Mouse (Mus musculus): ENCODE measurements around the gene Hip1. TPM values are rescaled to one million over a fixed set of nuclear protein-coding genes. Genes with fewer than 3 reads are reported as not detected.
A peak's percentile ranks its signal among the peaks of the same experiment; 100 is the strongest.
"Not testable (repeated sequence)": the region's sequence is repeated elsewhere in the genome, so short reads cannot be mapped to it uniquely, and the experiment has no call there.

Gene Hip1
- total RNA-seq, 2 experiments from 2014 or later = 82.8 to 92.7 TPM

DNA sequence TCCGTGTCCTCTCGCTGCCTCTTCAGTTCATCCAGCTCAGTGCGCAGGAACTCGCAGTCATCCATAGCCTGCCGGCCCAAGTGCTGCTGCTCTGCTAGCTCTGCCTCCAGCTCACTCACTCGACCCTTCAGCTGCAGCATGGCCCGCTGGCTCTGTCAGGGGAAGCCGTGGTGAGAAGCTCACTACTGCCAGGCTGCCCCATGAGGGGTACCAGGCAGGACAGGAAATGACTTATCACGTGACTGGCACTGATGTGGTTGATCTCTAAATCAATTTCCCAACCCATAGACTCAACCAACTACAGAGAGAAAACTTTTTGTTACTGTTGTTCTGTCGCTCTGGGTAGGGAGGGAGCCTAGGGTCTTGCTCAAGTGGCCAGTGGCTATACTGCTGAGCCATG is 109.9 kb downstream of the Hip1 start:
- no peak for DNase-seq

GRCm38 (mm10) chr5:135433861-135434260 is 111.1 kb downstream of the Hip1 start:
- DNase-seq = no peak

GRCm38 (mm10) chr5:135431111-135431510 is 113.8 kb downstream of the Hip1 start:
- no peak for DNase-seq

GRCm38 (mm10) chr5:135428786-135429185 is 116.1 kb downstream of the Hip1 start:
- DNase-seq = no peak

DNA sequence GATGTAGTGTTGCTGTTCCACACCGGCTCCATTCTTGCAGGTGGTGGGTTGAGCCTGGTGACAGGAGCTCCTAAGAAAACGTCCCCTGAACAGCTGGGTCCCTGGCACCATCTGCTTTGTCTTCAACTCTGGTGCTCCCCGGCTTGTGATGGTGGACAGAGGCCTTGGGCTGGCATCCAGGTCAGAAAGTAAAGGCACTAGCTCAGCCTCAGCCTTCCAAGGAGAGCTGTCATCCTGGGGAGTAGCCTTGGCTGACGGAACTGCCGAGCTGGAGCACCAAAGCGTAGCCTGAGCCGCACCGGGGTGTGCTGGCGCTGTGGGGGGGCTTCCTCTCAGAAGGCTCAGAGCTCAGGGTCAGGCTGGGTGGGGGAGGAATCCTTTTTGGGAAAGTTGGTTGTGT is 134.7 kb downstream of the Hip1 start:
- no peak for DNase-seq

GRCm38 (mm10) chr5:135408114-135408513 is 136.8 kb downstream of the Hip1 start:
- DNase-seq = no peak

- no peak for DNase-seq
These were observed 139.5 kb downstream of the Hip1 start for GRCm38 (mm10) chr5:135405437-135405836.

- DNase-seq = no peak
These were observed 140.3 kb downstream of the Hip1 start for GRCm38 (mm10) chr5:135404623-135405022.

DNA sequence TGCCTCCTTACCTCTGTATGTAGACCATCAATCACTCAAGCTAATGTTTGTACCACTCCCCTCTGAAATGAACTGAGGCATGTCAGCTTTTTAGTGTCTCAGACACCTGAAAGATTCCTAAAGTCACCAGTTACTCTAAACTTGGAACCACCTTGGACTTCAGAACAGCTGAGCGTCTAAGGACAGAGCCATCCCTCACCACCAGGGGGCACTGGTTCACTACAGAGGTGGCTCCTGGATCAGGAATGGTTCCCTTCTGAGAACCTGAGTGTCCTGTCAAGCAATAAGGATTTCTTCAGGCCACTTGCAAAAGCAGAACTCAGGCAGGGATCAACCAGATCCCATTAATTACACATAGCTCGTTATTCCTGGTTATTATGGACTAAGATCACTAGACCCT is 144.7 kb downstream of the Hip1 start:
- DNase-seq = peak; percentile 91

GRCm38 (mm10) chr5:135399382-135399781 is 145.5 kb downstream of the Hip1 start:
- no peak for DNase-seq

GRCm38 (mm10) chr5:135395826-135396225 is 149.1 kb downstream of the Hip1 start:
- no peak for DNase-seq

DNA sequence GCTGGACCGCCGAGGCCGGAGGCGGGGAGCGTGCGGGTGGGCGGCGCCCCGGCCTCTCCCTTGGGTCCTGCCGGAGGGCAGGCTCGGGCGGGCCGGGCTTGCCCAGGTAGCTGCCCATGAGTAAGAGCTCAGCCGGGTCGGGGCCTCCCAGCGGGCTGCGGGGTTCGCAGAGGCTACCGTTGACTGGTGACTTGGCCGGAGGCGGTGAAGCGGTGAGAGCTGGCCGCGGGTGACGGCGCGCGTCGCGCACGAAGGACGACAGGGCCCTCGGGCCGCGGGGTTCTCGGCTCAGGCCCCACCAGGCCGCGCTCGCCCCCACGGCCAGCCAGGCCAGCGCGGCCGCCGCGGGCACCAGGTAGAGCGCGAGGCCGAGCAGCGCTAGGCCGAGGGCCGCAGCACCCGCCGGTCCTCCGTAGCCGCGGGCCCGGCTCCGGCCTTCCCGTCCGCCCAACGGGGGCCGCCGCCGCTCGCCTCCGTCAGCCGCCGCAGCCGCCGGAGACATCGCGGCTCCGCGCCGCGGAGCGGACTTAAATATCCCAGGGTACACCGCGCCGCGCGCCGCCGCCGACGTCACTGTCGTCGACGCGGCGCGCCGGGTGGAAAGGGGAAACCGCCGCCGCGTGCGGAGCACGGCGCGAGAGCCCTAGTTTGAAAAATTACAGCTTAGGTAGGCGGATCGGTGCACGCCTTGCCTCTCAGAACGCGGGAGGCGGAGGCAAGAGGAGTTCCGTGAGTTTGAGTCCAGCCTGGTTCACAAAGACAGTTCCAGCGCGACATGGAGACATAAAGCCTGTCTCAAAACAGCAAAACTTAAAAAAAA is 150.7 kb downstream of the Hip1 start, which contains the start of gene Pom121:
Pom121 (minus strand) TSS at position 543 of the 820 bp plus-strand sequence.
- DNase-seq = peak; percentile 87

DNA sequence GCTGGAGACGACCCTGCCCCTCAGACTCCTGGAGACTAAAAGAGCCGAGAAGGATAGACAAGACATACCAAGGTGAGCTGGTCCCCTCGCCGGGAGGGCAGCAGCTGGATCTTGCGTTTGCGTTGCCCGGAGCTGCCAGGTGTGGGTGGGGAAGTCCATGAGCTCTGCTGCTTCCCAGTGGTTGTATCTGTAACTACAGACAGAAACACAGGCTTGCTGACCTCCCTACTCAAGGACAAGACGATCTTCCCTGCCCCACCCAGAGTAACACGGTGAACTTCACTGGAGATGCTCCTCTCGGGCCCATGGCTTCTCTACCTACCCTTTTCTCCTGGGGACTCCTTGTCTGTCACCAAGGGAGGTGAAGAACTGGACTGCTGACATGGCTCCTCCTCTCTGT is 161.1 kb downstream of the Hip1 start:
- no peak for DNase-seq

GRCm38 (mm10) chr5:135382746-135383145 is 162.2 kb downstream of the Hip1 start:
- DNase-seq = no peak

- DNase-seq = no peak
These were observed 163.5 kb downstream of the Hip1 start for GRCm38 (mm10) chr5:135381356-135381925.

GRCm38 (mm10) chr5:135380681-135381080 is 164.2 kb downstream of the Hip1 start:
- no peak for DNase-seq

DNA sequence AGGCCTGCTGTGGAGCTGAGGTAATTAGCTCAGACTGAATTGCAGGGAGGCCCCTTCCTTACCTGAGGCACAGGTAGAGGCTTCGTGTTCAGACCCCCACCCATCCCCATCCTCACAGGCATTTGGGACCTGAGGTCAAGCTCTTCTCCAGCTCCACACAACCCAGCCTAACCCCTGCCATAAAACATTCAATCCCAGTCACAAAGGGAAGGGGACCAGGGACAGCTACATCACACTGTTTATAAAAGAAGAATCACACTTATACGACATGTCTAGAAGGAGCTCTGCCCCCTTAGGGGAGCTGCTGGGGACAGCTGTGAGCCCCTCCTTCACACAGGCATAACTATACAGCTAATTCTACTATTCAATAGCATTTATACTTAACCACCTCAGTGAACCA is 168.6 kb downstream of the Hip1 start:
- no peak for DNase-seq

DNA sequence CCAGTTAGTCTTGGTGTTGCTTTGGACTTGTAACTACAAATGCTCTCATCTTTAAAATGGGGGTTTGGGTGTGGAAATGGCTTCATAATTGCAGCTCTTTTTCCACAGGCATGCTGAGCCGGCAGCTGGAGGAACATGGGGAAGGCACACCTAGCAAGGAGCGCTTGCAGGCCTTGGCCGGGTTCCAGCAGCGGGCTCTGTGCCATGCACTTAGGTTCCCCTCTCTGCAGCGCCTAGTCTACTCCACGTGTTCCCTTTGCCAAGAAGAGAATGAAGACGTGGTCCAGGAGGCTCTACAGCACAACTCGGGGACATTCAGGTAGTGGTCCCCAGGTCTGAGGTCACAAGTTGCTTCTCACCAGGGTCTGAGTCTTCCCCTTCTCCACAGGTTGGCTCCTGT is 169.8 kb downstream of the Hip1 start:
- peak; percentile 38 for DNase-seq

DNA sequence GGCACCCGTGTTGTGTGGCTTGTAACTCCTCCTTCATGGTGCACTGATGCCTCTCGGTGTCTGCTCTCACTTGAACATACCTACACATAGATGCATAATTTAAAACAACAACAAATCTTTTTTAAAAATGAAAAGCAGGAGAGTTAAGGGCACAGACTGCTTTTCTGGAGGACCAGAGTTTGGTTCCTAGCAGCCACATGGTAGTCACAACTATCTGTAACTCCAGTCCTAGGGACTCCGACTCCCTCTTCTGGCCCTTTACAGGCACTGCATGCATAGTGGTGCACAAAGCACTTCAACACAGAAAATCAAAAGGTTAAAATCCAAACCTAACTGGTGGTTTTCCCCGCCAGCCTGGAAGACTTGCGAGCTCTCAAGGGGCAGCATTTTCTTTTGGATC is 171.3 kb downstream of the Hip1 start:
- DNase-seq = no peak

DNA sequence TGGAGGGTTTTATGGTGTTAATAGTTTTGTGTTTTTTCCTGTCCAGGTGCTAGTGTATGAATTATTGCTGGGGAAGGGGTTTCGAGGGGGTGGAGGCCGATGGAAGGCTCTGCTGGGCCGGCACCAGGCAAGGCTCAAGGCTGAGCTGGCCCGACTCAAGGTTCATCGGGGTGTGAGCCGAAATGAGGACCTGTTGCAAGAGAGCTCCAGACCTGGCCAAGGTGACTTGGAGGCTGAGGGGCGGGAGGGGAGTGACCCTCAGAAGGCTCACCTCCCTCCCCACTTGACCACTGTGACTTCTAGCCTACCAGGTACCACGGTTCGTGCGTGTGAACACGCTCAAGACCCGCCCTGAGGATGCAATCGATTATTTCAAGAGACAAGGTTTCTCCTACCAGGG is 173.7 kb downstream of the Hip1 start:
- no peak for DNase-seq

- DNase-seq = peak; percentile 97
These were observed 174.9 kb downstream of the Hip1 start, which contains the start of gene Nsun5 for GRCm38 (mm10) chr5:135369787-135370654. Gene Nsun5, plus strand, starts transcription at chr5:135369953.

DNA sequence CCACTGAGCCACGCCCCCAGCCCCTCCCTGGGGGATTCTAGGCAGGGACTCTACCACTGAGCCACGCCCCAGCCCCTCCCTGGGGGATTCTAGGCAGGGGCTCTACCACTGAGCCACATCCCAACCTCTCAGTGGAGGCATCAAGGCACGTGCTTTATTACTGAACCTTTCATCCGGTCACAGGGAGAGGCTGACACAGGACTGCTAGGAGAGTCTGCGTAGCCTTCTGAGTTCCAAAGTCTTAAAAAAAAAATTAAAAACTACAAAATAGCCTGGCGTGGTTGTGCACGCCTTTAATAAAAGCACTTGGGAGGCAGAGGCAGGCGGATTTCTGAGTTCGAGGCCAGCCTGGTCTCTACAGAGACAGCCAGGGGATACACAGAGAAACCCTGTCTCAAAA is 175.7 kb downstream of the Hip1 start:
- not testable (repeated sequence) for DNase-seq

- DNase-seq = no peak
These were observed 176.6 kb downstream of the Hip1 start for GRCm38 (mm10) chr5:135368312-135368711.

Data from gastrocnemius, postnatal 10 days (tissue).